Mouse (Mus musculus): ENCODE measurements at regions not wholly inside any gene's neighbourhood (a gene's known extent, or its start where the extent isn't known, plus 50 kb on each side); places are given as distances from the start of the nearest gene placed in this dataset.

- TF ChIP-seq ZNF384 (IDR thresholded peaks at IDR 0.05; ENCODE audit: low read depth, low read length) (no peak), MAFK (IDR thresholded peaks at IDR 0.05; ENCODE audit: insufficient read depth, low read depth, low read length) (no peak), CHD2 (IDR thresholded peaks at IDR 0.05; ENCODE audit: low read depth, low read length) (no peak), ZC3H11A (IDR thresholded peaks at IDR 0.05; ENCODE audit: borderline replicate concordance, low read depth, low read length) (no peak)
These were observed 59.0 kb upstream of the Ccdc91 start for GRCm38 (mm10) chr6:147416592-147416991.

All from ES-E14 (cell line).